ENCODE assay signal across 15 mouse cellular contexts in genomic region chr9:101471665-101472064, GRCm38 (mm10).
DNase-seq lines count a peak whose midpoint lies in the region; ATAC-seq and TF ChIP-seq lines count a peak whose summit lies in the region.
"Had no signal": no experiment of that assay in that cellular context is flagged by ENCODE, and none has a peak within 500 bp of the region (broad histone marks: within the 10 kb centered on the region; RNA-seq: fewer than 3 reads in every experiment).

No protein-coding gene starts in this region.

- no peaks in the 10 kb centered on the region for H3K36me3 ChIP-seq in lung, embryonic 14.5 days (ENCODE audit: insufficient read depth)
- H3K36me3 ChIP-seq in forebrain, embryonic 15.5 days, result no peaks in the 10 kb centered on the region
- no peaks in the 10 kb centered on the region for H3K36me3 ChIP-seq in hindbrain, embryonic 16.5 days (ENCODE audit: control insufficient read depth, insufficient read depth, low read length)
- no peaks in the 10 kb centered on the region for H3K36me3 ChIP-seq in neural tube, embryonic 13.5 days
- H3K36me3 ChIP-seq: limb, embryonic 12.5 days had no signal

- 0 out of 2 replicates have a peak, but pooled peaks cover 7% of the 10 kb centered on the region for H3K4me1 ChIP-seq in lung, embryonic 14.5 days (ENCODE audit: insufficient read depth)
- H3K4me1 ChIP-seq in forebrain, embryonic 15.5 days, result peaks cover 19% of the 10 kb centered on the region
- H3K4me1 ChIP-seq in hindbrain, embryonic 16.5 days (ENCODE audit: control insufficient read depth, insufficient read depth, low read depth, low read length), result peaks cover 14% of the 10 kb centered on the region
- H3K4me1 ChIP-seq in neural tube, embryonic 13.5 days (replicated peaks), result peaks cover 25% of the 10 kb centered on the region
- H3K4me1 ChIP-seq: limb, embryonic 12.5 days; megakaryocyte, embryonic 14.5 days had no signal

- no peak for ATAC-seq in lung, embryonic 14.5 days (ENCODE audit: insufficient read depth)
- ATAC-seq in forebrain, embryonic 15.5 days (replicated peaks), result no peak
- no peak for ATAC-seq in hindbrain, embryonic 16.5 days
- ATAC-seq in neural tube, embryonic 13.5 days (ENCODE audit: low read depth), result peak; percentile 30; the same call in 1 of the 2 replicates
- no peak for ATAC-seq in frontal cortex, adult (ENCODE audit: low TSS enrichment)
- ATAC-seq: CD4-positive, CD25-positive, alpha-beta regulatory T cell, adult 4 months had no signal

- TF ChIP-seq CTCF in lung, embryonic 14.5 days (IDR thresholded peaks at IDR 0.05; ENCODE audit: low read depth), result no peak

- H3K27ac ChIP-seq in lung, embryonic 14.5 days (ENCODE audit: low read depth), result no peak overlapping the region
- H3K27ac ChIP-seq in forebrain, embryonic 15.5 days (replicated peaks), result peak overlapping the region; percentile 62
- H3K27ac ChIP-seq in hindbrain, embryonic 16.5 days (ENCODE audit: low read depth, low read length), result peak overlapping the region; percentile 55
- peak overlapping the region; percentile 85 for H3K27ac ChIP-seq in neural tube, embryonic 13.5 days (replicated peaks)
- H3K27ac ChIP-seq: limb, embryonic 12.5 days had no signal

- H3K9ac ChIP-seq in lung, embryonic 14.5 days, result no peak overlapping the region
- no peak overlapping the region for H3K9ac ChIP-seq in forebrain, embryonic 15.5 days (replicated peaks)
- H3K9ac ChIP-seq in hindbrain, embryonic 16.5 days (ENCODE audit: low read depth, low read length), result no peak overlapping the region
- H3K9ac ChIP-seq in neural tube, embryonic 13.5 days, result no peak overlapping the region
- H3K9ac ChIP-seq: limb, embryonic 12.5 days had no signal

- 58% methylated on average over 3 of the region's 3 CpGs for WGBS in lung, embryonic 14.5 days
- 10% methylated on average over 3 of the region's 3 CpGs for WGBS in forebrain, embryonic 15.5 days
- 4% methylated on average over 3 of the region's 3 CpGs for WGBS in hindbrain, embryonic 16.5 days
- 15% methylated on average over 3 of the region's 3 CpGs for WGBS in neural tube, embryonic 13.5 days

- no peak overlapping the region for H3K4me3 ChIP-seq in lung, embryonic 14.5 days (ENCODE audit: low read depth, low read length)
- no peak overlapping the region for H3K4me3 ChIP-seq in forebrain, embryonic 15.5 days
- H3K4me3 ChIP-seq in hindbrain, embryonic 16.5 days (ENCODE audit: low read length), result no peak overlapping the region
- H3K4me3 ChIP-seq in neural tube, embryonic 13.5 days, result no peak overlapping the region
- H3K4me3 ChIP-seq: limb, embryonic 12.5 days; megakaryocyte, embryonic 14.5 days had no signal

- H3K4me2 ChIP-seq in lung, embryonic 14.5 days, result no peak overlapping the region
- no peak overlapping the region for H3K4me2 ChIP-seq in forebrain, embryonic 15.5 days (replicated peaks)
- H3K4me2 ChIP-seq in hindbrain, embryonic 16.5 days (ENCODE audit: low read length), result no peak overlapping the region
- H3K4me2 ChIP-seq in neural tube, embryonic 13.5 days, result no peak overlapping the region
- H3K4me2 ChIP-seq: limb, embryonic 12.5 days had no signal

- no peaks in the 10 kb centered on the region for H3K9me3 ChIP-seq in lung, embryonic 14.5 days (ENCODE audit: low read depth, low read length)
- H3K9me3 ChIP-seq in forebrain, embryonic 15.5 days, result no peaks in the 10 kb centered on the region
- peaks cover 2% of the 10 kb centered on the region; the same call in 1 of the 2 replicates for H3K9me3 ChIP-seq in hindbrain, embryonic 16.5 days (ENCODE audit: control insufficient read depth, low read length)
- H3K9me3 ChIP-seq in neural tube, embryonic 13.5 days, result no peaks in the 10 kb centered on the region
- H3K9me3 ChIP-seq: limb, embryonic 12.5 days had no signal

- no peaks in the 10 kb centered on the region for H3K27me3 ChIP-seq in lung, embryonic 14.5 days (ENCODE audit: insufficient read depth, low read length)
- no peaks in the 10 kb centered on the region for H3K27me3 ChIP-seq in forebrain, embryonic 15.5 days
- no peaks in the 10 kb centered on the region for H3K27me3 ChIP-seq in hindbrain, embryonic 16.5 days (replicated peaks; ENCODE audit: control insufficient read depth, insufficient read depth, low read length)
- H3K27me3 ChIP-seq in neural tube, embryonic 13.5 days, result no peaks in the 10 kb centered on the region
- H3K27me3 ChIP-seq: limb, embryonic 12.5 days; megakaryocyte, embryonic 14.5 days had no signal

- DNase-seq in lung, embryonic 14.5 days, result peak; percentile 42
- no peak for DNase-seq in lung, postnatal 14 days
- no peak for DNase-seq in cerebellum, adult 9-10 months
- DNase-seq: cerebellum, adult 9-11 months; kidney, adult 11 months; kidney, postnatal 25 days; right cerebral cortex, postnatal 4 days; thymus, postnatal 25 days had no signal
